Mouse (Mus musculus): Measurements from ENCODE around the gene Ankrd54.

DNA sequence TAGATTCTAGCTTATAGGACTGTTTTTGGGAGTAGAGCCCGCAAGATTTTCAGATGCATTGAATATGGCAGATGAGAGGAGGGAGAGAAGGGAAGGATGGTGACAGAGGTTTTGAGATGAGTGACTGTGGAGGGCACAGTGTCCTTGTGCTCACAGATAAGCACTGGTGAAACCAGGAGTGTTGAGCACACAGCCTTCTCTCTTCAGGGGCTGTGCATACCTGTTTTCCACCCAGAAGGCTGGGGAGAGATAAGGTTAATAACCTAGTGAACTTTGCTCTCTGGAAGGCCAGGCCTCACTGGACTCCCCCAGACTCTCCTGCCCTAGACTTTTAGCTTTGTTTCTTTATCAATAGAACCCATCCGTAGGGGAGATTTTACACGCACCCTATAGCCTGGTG lies 5.7 kb upstream of the Ankrd54 start:
- TF ChIP-seq POLR2A (IDR thresholded peaks at IDR 0.05; ENCODE audit: extremely low read depth, insufficient read depth, low read length) (no peak), CTCF (IDR thresholded peaks at IDR 0.05; ENCODE audit: extremely low read depth, insufficient read depth, low read length) (no peak)
